Mouse (Mus musculus): ENCODE results near the gene Fam53a.

DNA sequence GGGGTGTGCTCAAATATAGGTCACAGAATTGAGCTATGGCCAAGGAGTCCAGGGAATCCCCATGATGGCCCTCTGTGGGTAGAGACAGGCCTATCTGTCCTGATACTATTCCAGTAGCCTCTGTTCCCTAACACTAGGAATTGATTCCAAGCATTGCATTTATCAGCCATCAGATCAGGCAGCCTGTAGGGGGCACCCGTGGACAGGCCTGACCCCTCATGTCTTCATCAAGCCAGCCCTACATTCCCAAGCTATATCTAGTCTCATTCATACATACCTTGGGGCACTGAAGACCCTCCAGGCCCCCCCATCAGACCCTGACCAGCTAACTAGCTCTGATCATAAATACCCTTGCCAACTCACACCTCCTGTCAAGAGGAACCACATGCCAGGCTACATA is 46.5 kb upstream of the Fam53a start:
- no peak for TF ChIP-seq POLR2A (IDR thresholded peaks at IDR 0.05; ENCODE audit: insufficient read depth, low read length)
- peak; percentile 84 for TF ChIP-seq CTCF (IDR thresholded peaks at IDR 0.05; ENCODE audit: low read depth, low read length)
- TF ChIP-seq EP300 (IDR thresholded peaks at IDR 0.05; ENCODE audit: insufficient read depth, low read depth, low read length) = no peak
